Mouse (Mus musculus) bone marrow macrophage, adult 2 months (primary cell): ENCODE results near the gene Xpo6.

Source experiments
- CTCF ChIP-seq: IDR thresholded peaks from 2 replicates; pipeline ENCODE4 v1.5.1; 2012; ENCODE audit warnings: low read depth, mild to moderate bottlenecking, low read length, moderate library complexity
- POLR2A ChIP-seq: IDR thresholded peaks from 2 replicates; pipeline ENCODE4 v1.6.1; 2012; ENCODE audit warnings: mild to moderate bottlenecking, low read depth, low read length, borderline replicate concordance

GRCm38 (mm10) chr7:126144364-126144763, 55.9 kb downstream of the Xpo6 start:
- no peak for TF ChIP-seq CTCF
- TF ChIP-seq POLR2A: no peak
